Mouse (Mus musculus): ENCODE data around the gene H6pd. TPM values are rescaled to one million over a fixed set of nuclear protein-coding genes. Genes with fewer than 3 reads are reported as not detected.

Gene H6pd
- polyA plus RNA-seq, 1 experiment: 148 TPM

- DNase-seq: no peak
- no peak overlapping the region for H3K4me3 ChIP-seq (replicated peaks; ENCODE audit: extremely low read depth, low read depth, low read length)
- H3K4me1 ChIP-seq (ENCODE audit: control insufficient read depth, insufficient read depth, low read length): no peaks in the 10 kb centered on the region
- TF ChIP-seq POLR2A (IDR thresholded peaks at IDR 0.05; ENCODE audit: borderline replicate concordance, extremely low read depth, low read depth, low read length): no peak
- TF ChIP-seq CTCF (IDR thresholded peaks at IDR 0.05; ENCODE audit: insufficient read depth, low read length): no peak
- WGBS: 20% methylated on average over 10 of the region's 10 CpGs
These were observed 2.9 kb upstream of the H6pd start for GRCm38 (mm10) chr4:150011564-150012321.

GRCm38 (mm10) chr4:150010054-150010730 lies 1.4 kb upstream of the H6pd start:
- Histone ChIP-seq H3K4me1 (ENCODE audit: control insufficient read depth, insufficient read depth, low read length) (peaks cover 3% of the 10 kb centered on the region; the same call in 1 of the 2 replicates), H3K4me3 (replicated peaks; ENCODE audit: extremely low read depth, low read depth, low read length) (no peak overlapping the region)
- no peak for TF ChIP-seq CTCF (IDR thresholded peaks at IDR 0.05; ENCODE audit: insufficient read depth, low read length)
- no peak for TF ChIP-seq POLR2A (IDR thresholded peaks at IDR 0.05; ENCODE audit: borderline replicate concordance, extremely low read depth, low read depth, low read length)
- DNase-seq: no peak
- WGBS: 87% methylated on average over 6 of the region's 6 CpGs

GRCm38 (mm10) chr4:150009587-150009930 lies 736 bp upstream of the H6pd start:
- TF ChIP-seq CTCF (IDR thresholded peaks at IDR 0.05; ENCODE audit: insufficient read depth, low read length) (no peak), POLR2A (IDR thresholded peaks at IDR 0.05; ENCODE audit: borderline replicate concordance, extremely low read depth, low read depth, low read length) (no peak)
- Histone ChIP-seq H3K4me3 (replicated peaks; ENCODE audit: extremely low read depth, low read depth, low read length) (no peak overlapping the region), H3K4me1 (ENCODE audit: control insufficient read depth, insufficient read depth, low read length) (peaks cover 3% of the 10 kb centered on the region; the same call in 1 of the 2 replicates)
- 70% methylated on average over 6 of the region's 6 CpGs for WGBS
- no peak for DNase-seq

- WGBS: under 1% methylated on average over 42 of the region's 42 CpGs
- DNase-seq: peak; percentile 78
- TF ChIP-seq POLR2A (IDR thresholded peaks at IDR 0.05; ENCODE audit: borderline replicate concordance, extremely low read depth, low read depth, low read length) (peak; percentile 6; the same call in 1 of the 2 replicates), CTCF (IDR thresholded peaks at IDR 0.05; ENCODE audit: insufficient read depth, low read length) (peak; percentile 56)
- Histone ChIP-seq H3K4me1 (ENCODE audit: control insufficient read depth, insufficient read depth, low read length) (peaks cover 3% of the 10 kb centered on the region; the same call in 1 of the 2 replicates), H3K4me3 (replicated peaks; ENCODE audit: extremely low read depth, low read depth, low read length) (peak overlapping the region; percentile 67)
These were observed 434 bp downstream of the H6pd start for GRCm38 (mm10) chr4:150008325-150008852.

- 66% methylated on average over 3 of the region's 3 CpGs for WGBS
- Histone ChIP-seq H3K4me3 (replicated peaks; ENCODE audit: extremely low read depth, low read depth, low read length) (no peak overlapping the region), H3K4me1 (ENCODE audit: control insufficient read depth, insufficient read depth, low read length) (peaks cover 3% of the 10 kb centered on the region; the same call in 1 of the 2 replicates)
- no peak for TF ChIP-seq POLR2A (IDR thresholded peaks at IDR 0.05; ENCODE audit: borderline replicate concordance, extremely low read depth, low read depth, low read length)
- no peak for TF ChIP-seq CTCF (IDR thresholded peaks at IDR 0.05; ENCODE audit: insufficient read depth, low read length)
- no peak for DNase-seq
These were observed 1.4 kb downstream of the H6pd start for GRCm38 (mm10) chr4:150007444-150007843.

- DNase-seq: no peak
- WGBS: 55% methylated on average over 8 of the region's 8 CpGs
- no peak overlapping the region for H3K4me3 ChIP-seq (replicated peaks; ENCODE audit: extremely low read depth, low read depth, low read length)
- TF ChIP-seq POLR2A (IDR thresholded peaks at IDR 0.05; ENCODE audit: borderline replicate concordance, extremely low read depth, low read depth, low read length) (no peak), CTCF (IDR thresholded peaks at IDR 0.05; ENCODE audit: insufficient read depth, low read length) (no peak)
- H3K4me1 ChIP-seq (ENCODE audit: control insufficient read depth, insufficient read depth, low read length): peaks cover 3% of the 10 kb centered on the region; the same call in 1 of the 2 replicates
These were observed 1.8 kb downstream of the H6pd start for GRCm38 (mm10) chr4:150006991-150007390.

- no peak for TF ChIP-seq CTCF (IDR thresholded peaks at IDR 0.05; ENCODE audit: insufficient read depth, low read length)
- no peak for TF ChIP-seq POLR2A (IDR thresholded peaks at IDR 0.05; ENCODE audit: borderline replicate concordance, extremely low read depth, low read depth, low read length)
- 70% methylated on average over 21 of the region's 21 CpGs for WGBS
- Histone ChIP-seq H3K4me3 (replicated peaks; ENCODE audit: extremely low read depth, low read depth, low read length) (no peak overlapping the region), H3K4me1 (ENCODE audit: control insufficient read depth, insufficient read depth, low read length) (peaks cover 3% of the 10 kb centered on the region; the same call in 1 of the 2 replicates)
- no peak for DNase-seq
These were observed 2.5 kb downstream of the H6pd start for GRCm38 (mm10) chr4:150006122-150006854.

- no peak for DNase-seq
- WGBS: 79% methylated on average over 10 of the region's 10 CpGs
- Histone ChIP-seq H3K4me3 (replicated peaks; ENCODE audit: extremely low read depth, low read depth, low read length) (no peak overlapping the region), H3K4me1 (ENCODE audit: control insufficient read depth, insufficient read depth, low read length) (peaks cover 3% of the 10 kb centered on the region; the same call in 1 of the 2 replicates)
- TF ChIP-seq POLR2A (IDR thresholded peaks at IDR 0.05; ENCODE audit: borderline replicate concordance, extremely low read depth, low read depth, low read length) (no peak), CTCF (IDR thresholded peaks at IDR 0.05; ENCODE audit: insufficient read depth, low read length) (no peak)
These were observed 3.6 kb downstream of the H6pd start for GRCm38 (mm10) chr4:150005231-150005630.

- no peak for TF ChIP-seq CTCF (IDR thresholded peaks at IDR 0.05; ENCODE audit: insufficient read depth, low read length)
- TF ChIP-seq POLR2A (IDR thresholded peaks at IDR 0.05; ENCODE audit: borderline replicate concordance, extremely low read depth, low read depth, low read length): no peak
- peaks cover 8% of the 10 kb centered on the region; the same call in 1 of the 2 replicates for H3K4me1 ChIP-seq (ENCODE audit: control insufficient read depth, insufficient read depth, low read length)
- WGBS: 92% methylated on average over 4 of the region's 4 CpGs
- no peak overlapping the region for H3K4me3 ChIP-seq (replicated peaks; ENCODE audit: extremely low read depth, low read depth, low read length)
- DNase-seq: peak; percentile 16
These were observed 5.2 kb downstream of the H6pd start for GRCm38 (mm10) chr4:150003641-150004040.
